Mouse (Mus musculus) embryonic fibroblast, embryonic 13.5 days (primary cell): ENCODE measurements around the gene Tor1aip2.

Experiments
- CTCF ChIP-seq: IDR thresholded peaks from 2 replicates; pipeline ENCODE4 v1.5.1; 2011; ENCODE audit warnings: mild to moderate bottlenecking, control low read depth, low read length, moderate library complexity, borderline replicate concordance; ENCODE audit not compliant: insufficient read depth
- POLR2A ChIP-seq: IDR thresholded peaks from 2 replicates; pipeline ENCODE4 v1.6.1; 2011; ENCODE audit warnings: low read depth, mild to moderate bottlenecking, control low read depth, low read length, moderate library complexity

DNA sequence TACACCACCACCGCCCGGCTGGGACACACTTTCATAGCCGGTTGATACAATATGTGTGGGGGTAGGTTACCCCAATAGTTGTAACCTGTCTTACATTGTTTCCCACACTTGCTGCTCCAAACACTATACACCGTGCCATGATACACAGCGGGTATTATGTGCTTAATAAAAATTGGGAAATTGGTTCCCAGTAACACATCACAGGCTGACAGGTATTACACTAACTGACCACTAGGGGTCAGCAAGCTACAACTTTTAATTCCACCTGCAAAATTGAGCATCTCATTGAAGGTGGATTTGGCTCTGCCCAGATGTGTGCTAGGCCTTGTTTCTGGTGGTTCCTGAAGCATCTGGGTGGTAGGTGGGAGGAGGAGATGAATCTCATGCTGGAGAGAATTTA is 50.6 kb downstream of the Tor1aip2 start:
- no peak for TF ChIP-seq CTCF
- TF ChIP-seq POLR2A: no peak
